Mouse (Mus musculus) embryo, embryonic 9.5 days (tissue): ENCODE measurements around the gene Sirt6.

Experiments
- DNase-seq: peaks from one replicate; pipeline ENCODE4 v3.0.0-alpha.2; 2017; ENCODE audit errors: extremely low spot score

The Sirt6 gene

GRCm38 (mm10) chr10:81595599-81595998 lies 32.0 kb downstream of the Sirt6 start:
- no peak for DNase-seq

GRCm38 (mm10) chr10:81593935-81594334 lies 33.7 kb downstream of the Sirt6 start:
- no peak for DNase-seq

GRCm38 (mm10) chr10:81593223-81593622 lies 34.4 kb downstream of the Sirt6 start:
- no peak for DNase-seq

- no peak for DNase-seq
These were observed 35.0 kb downstream of the Sirt6 start for GRCm38 (mm10) chr10:81592631-81593030.

- no peak for DNase-seq
These were observed 35.8 kb downstream of the Sirt6 start for GRCm38 (mm10) chr10:81591846-81592245.

GRCm38 (mm10) chr10:81588739-81589138 lies 38.9 kb downstream of the Sirt6 start:
- no peak for DNase-seq

GRCm38 (mm10) chr10:81583347-81583746 lies 44.2 kb downstream of the Sirt6 start:
- no peak for DNase-seq

- no peak for DNase-seq
These were observed 47.0 kb downstream of the Sirt6 start for GRCm38 (mm10) chr10:81580441-81581070.

GRCm38 (mm10) chr10:81579967-81580366 lies 47.6 kb downstream of the Sirt6 start:
- DNase-seq = no peak

GRCm38 (mm10) chr10:81575695-81576094 lies 51.9 kb downstream of the Sirt6 start:
- no peak for DNase-seq

- no peak for DNase-seq
These were observed 52.4 kb downstream of the Sirt6 start for GRCm38 (mm10) chr10:81575208-81575631.

- no peak for DNase-seq
These were observed 53.2 kb downstream of the Sirt6 start, which contains the start of gene Tle2 for GRCm38 (mm10) chr10:81574081-81575056. Gene Tle2 (plus strand): TSS chr10:81574561.

- DNase-seq = no peak
These were observed 54.6 kb downstream of the Sirt6 start for GRCm38 (mm10) chr10:81572975-81573374.

- no peak for DNase-seq
These were observed 55.4 kb downstream of the Sirt6 start for GRCm38 (mm10) chr10:81572133-81572671.
